Mouse (Mus musculus) midbrain, postnatal 0 days (tissue): ENCODE results near the gene Omt2a. TPM values are rescaled to one million over a fixed set of nuclear protein-coding genes. Genes with fewer than 3 reads are reported as not detected.
"Not testable (repeated sequence)": the region's sequence is repeated elsewhere in the genome, so short reads cannot be mapped to it uniquely, and the experiment has no call there.

Source experiments
- ATAC-seq: fragments of 200-750 bp; cut with Nextera tagmentation; 2 replicates; pipeline ENCODE4 v1.8.0; 2017; ENCODE audit warnings: moderate number of reproducible peaks, mild to moderate bottlenecking, moderate TSS enrichment, moderate library complexity; ENCODE audit not compliant: low FRiP score
- DNase-seq: peaks from one replicate; pipeline ENCODE4 v3.0.0-alpha.2; 2015; ENCODE audit warnings: low spot score
- H3K27ac ChIP-seq: fragments of 300-500 bp; sonication (generic); 2 replicates; pipeline ENCODE4 v1.5.1; 2014; ENCODE audit warnings: low read depth, mild to moderate bottlenecking, low read length, mixed read lengths
- H3K27me3 ChIP-seq: fragments of 300-500 bp; sonication (generic); 2 replicates; pipeline ENCODE4 v1.6.1; 2014; ENCODE audit warnings: low read length, control low read depth, mixed read lengths; ENCODE audit not compliant: insufficient read depth
- H3K36me3 ChIP-seq: fragments of 300-500 bp; sonication (generic); 2 replicates; pipeline ENCODE4 v1.6.1; 2014; ENCODE audit warnings: low read length, control low read depth, mixed read lengths; ENCODE audit not compliant: insufficient read depth
- H3K4me1 ChIP-seq: fragments of 300-500 bp; sonication (generic); 2 replicates; pipeline ENCODE4 v1.6.1; 2014; ENCODE audit warnings: mild to moderate bottlenecking, control low read depth, antibody characterized with exemption, low read length, mixed read lengths; ENCODE audit not compliant: insufficient read depth
- H3K4me2 ChIP-seq: fragments of 300-500 bp; sonication (generic); 2 replicates; pipeline ENCODE4 v1.6.1; 2014; ENCODE audit warnings: low read depth, mild to moderate bottlenecking, low read length, mixed read lengths; ENCODE audit not compliant: poor library complexity, severe bottlenecking
- H3K4me3 ChIP-seq: fragments of 300-500 bp; sonication (generic); 2 replicates; pipeline ENCODE4 v1.5.1; 2014; ENCODE audit warnings: low read depth, mild to moderate bottlenecking, low read length, moderate library complexity
- H3K9ac ChIP-seq: fragments of 300-500 bp; sonication (generic); replicated peaks from 2 replicates; pipeline ENCODE4 v1.6.1; 2014; ENCODE audit warnings: mild to moderate bottlenecking, low read length, moderate library complexity, mixed read lengths; ENCODE audit not compliant: poor library complexity, severe bottlenecking
- H3K9me3 ChIP-seq: fragments of 300-500 bp; sonication (generic); 2 replicates; pipeline ENCODE4 v1.6.1; 2016; ENCODE audit warnings: low read length, control low read depth
- WGBS: fragments of 180-500 bp; shearing (Covaris S2); extraction: QIAGEN DNeasy Blood & Tissue Kit; methylation state at CpG from one replicate; pipeline ENCODE4 v1.1.7; 2014; 5-methylcytosine and 5-hydroxymethylcytosine counted together
- polyA plus RNA-seq: library from polyadenylated mRNA; unstranded; fragments of >200 nt; fragmentation: Nextera tagmentation; extraction: Ambion mirVana; gene quantifications from 2 replicates; pipeline ENCODE4 v1.2.1, GENCODE M21; 2015
- total RNA-seq: library from RNA; depleted of rRNA; stranded (reverse); fragments of >200 nt; gene quantifications from 2 replicates; pipeline ENCODE4 v1.2.3, GENCODE M21; 2014; rRNA removed

Gene Omt2a
- total and polyA plus RNA-seq, 2 experiments from 2014 or later, result not detected

DNA sequence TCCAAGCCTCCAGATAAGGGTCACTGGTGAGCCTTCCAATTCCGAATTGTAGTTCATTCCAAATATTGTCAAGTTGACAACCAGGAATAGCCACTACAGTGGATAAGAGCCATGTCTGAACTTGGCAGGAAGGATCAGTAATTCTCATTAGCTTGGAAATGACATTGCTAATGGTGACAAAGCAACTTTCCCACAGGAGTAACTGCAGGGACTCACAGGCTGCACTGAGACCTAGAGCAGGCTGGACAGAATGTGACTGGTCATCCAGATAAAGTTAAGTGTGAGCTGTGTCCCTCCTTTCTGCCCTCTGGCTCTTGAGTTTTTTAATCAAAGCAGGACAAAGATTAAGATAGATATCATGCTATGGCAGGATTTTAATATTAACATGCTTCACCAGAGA is 25.5 kb downstream of the Omt2a start:
- H3K4me3 ChIP-seq, H3K4me2 ChIP-seq, H3K27me3 ChIP-seq, H3K27ac ChIP-seq, H3K36me3 ChIP-seq, H3K4me1 ChIP-seq, H3K9me3 ChIP-seq, H3K9ac ChIP-seq, ATAC-seq, DNase-seq: not testable (repeated sequence)
- WGBS, result 83% methylated on average over 1 of the region's 1 CpGs

- H3K27me3 ChIP-seq, H3K9ac ChIP-seq, H3K36me3 ChIP-seq, H3K4me3 ChIP-seq, H3K9me3 ChIP-seq, H3K27ac ChIP-seq, H3K4me2 ChIP-seq, ATAC-seq, DNase-seq, H3K4me1 ChIP-seq: not testable (repeated sequence)
- WGBS, result 90% methylated on average over 4 of the region's 4 CpGs
Measured at GRCm38 (mm10) chr9:78282002-78282711, 32.4 kb downstream of the Omt2a start.

DNA sequence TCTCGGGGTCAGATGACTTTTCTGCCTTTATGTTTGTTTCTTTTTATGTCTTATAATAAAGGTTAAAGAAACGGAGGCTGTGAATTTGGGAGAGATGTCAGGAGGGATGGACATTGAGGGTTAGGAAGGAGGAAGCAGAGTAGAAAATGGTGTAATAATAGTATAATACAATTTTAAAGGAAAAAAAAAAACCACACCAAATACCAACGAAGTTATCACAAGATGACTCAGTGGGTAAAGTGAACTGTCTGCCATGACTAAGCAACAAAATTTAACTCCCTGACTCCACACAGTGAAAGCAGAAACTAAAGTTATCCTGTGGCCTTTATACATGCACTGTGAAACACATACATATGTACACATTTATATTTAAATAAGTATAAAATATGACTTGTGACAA is 43.7 kb downstream of the Omt2a start:
- not testable (repeated sequence) for H3K36me3 ChIP-seq, H3K4me3 ChIP-seq, H3K9me3 ChIP-seq, H3K27ac ChIP-seq, ATAC-seq, H3K4me1 ChIP-seq, DNase-seq, H3K27me3 ChIP-seq, H3K4me2 ChIP-seq, H3K9ac ChIP-seq
- 80% methylated on average over 3 of the region's 3 CpGs for WGBS

Other genes starting within 250 kb of the Omt2a start
- 94.6 and 115 TPM in 2 replicates for gene Fbxo9, start 205.7 kb downstream of the Omt2a start, total RNA-seq
- gene Fbxo9, start 205.7 kb downstream of the Omt2a start, polyA plus RNA-seq, result 84.8 and 89.9 TPM in 2 replicates
- gene Ick, start 205.6 kb downstream of the Omt2a start, total RNA-seq, result 52.2 and 56.0 TPM in 2 replicates
- gene Ick, start 205.6 kb downstream of the Omt2a start, polyA plus RNA-seq, result 31.3 and 34.6 TPM in 2 replicates
- gene Gsta4, start 132.0 kb downstream of the Omt2a start, total RNA-seq, result 12.9 and 17.1 TPM in 2 replicates
- 25.1 and 28.2 TPM in 2 replicates for gene Gsta4, start 132.0 kb downstream of the Omt2a start, polyA plus RNA-seq
- gene Gsta1, start 84.1 kb downstream of the Omt2a start, total RNA-seq, result not detected in 2 replicates
- gene Gsta1, start 84.1 kb downstream of the Omt2a start, polyA plus RNA-seq, result not detected in 2 replicates
- not detected in 2 replicates for gene Gm3776, start 57.7 kb downstream of the Omt2a start, total RNA-seq
- not detected in 2 replicates for gene Gm3776, start 57.7 kb downstream of the Omt2a start, polyA plus RNA-seq
- gene Gm10639, start 24.9 kb downstream of the Omt2a start, total RNA-seq, result not detected in 2 replicates
- gene Gm10639, start 24.9 kb downstream of the Omt2a start, polyA plus RNA-seq, result not detected in 2 replicates
- not detected in 2 replicates for gene Omt2b, start 12.8 kb upstream of the Omt2a start, total RNA-seq
- not detected in 2 replicates for gene Omt2b, start 12.8 kb upstream of the Omt2a start, polyA plus RNA-seq
- gene Gsta2, start 41.0 kb upstream of the Omt2a start, total RNA-seq, result not detected in 2 replicates
- not detected in 2 replicates for gene Gsta2, start 41.0 kb upstream of the Omt2a start, polyA plus RNA-seq
- gene Dppa5a, start 53.4 kb upstream of the Omt2a start, total RNA-seq, result 0.90 and 3.1 TPM in 2 replicates
- gene Dppa5a, start 53.4 kb upstream of the Omt2a start, polyA plus RNA-seq, result 9.5 TPM in 2 replicates
- 6.0 and 6.1 TPM in 2 replicates for gene Ooep, start 63.9 kb upstream of the Omt2a start, total RNA-seq
- gene Ooep, start 63.9 kb upstream of the Omt2a start, polyA plus RNA-seq, result 5.0 and 5.3 TPM in 2 replicates
- gene Ddx43, start 81.0 kb upstream of the Omt2a start, total RNA-seq, result 0.28 TPM in 1 of 2 replicates, not detected in the other
- gene Ddx43, start 81.0 kb upstream of the Omt2a start, polyA plus RNA-seq, result 0.31 and 0.43 TPM in 2 replicates
- gene Cgas, start 128.4 kb upstream of the Omt2a start, total RNA-seq, result 0.55 and 0.71 TPM in 2 replicates
- gene Cgas, start 128.4 kb upstream of the Omt2a start, polyA plus RNA-seq, result 0.56 and 0.74 TPM in 2 replicates
- 27.1 and 27.5 TPM in 2 replicates for gene Mto1, start 133.4 kb upstream of the Omt2a start, total RNA-seq
- 18.5 and 18.7 TPM in 2 replicates for gene Mto1, start 133.4 kb upstream of the Omt2a start, polyA plus RNA-seq
- 0.47 and 5.4 TPM in 2 replicates for gene Gm17324, start 134.0 kb upstream of the Omt2a start, total RNA-seq
- 3.7 and 4.1 TPM in 2 replicates for gene Gm17324, start 134.0 kb upstream of the Omt2a start, polyA plus RNA-seq
- gene Eef1a1, start 174.4 kb upstream of the Omt2a start, total RNA-seq, result 6,169 and 7,035 TPM in 2 replicates
- 2,410 and 2,461 TPM in 2 replicates for gene Eef1a1, start 174.4 kb upstream of the Omt2a start, polyA plus RNA-seq